Mouse (Mus musculus): ENCODE measurements around the gene Lhfpl1. TPM values are rescaled to one million over a fixed set of nuclear protein-coding genes. Genes with fewer than 3 reads are reported as not detected.

Lhfpl1 gene
- polyA plus RNA-seq (2012; ENCODE audit: low replicate concordance) = not detected in 2 replicates

DNA sequence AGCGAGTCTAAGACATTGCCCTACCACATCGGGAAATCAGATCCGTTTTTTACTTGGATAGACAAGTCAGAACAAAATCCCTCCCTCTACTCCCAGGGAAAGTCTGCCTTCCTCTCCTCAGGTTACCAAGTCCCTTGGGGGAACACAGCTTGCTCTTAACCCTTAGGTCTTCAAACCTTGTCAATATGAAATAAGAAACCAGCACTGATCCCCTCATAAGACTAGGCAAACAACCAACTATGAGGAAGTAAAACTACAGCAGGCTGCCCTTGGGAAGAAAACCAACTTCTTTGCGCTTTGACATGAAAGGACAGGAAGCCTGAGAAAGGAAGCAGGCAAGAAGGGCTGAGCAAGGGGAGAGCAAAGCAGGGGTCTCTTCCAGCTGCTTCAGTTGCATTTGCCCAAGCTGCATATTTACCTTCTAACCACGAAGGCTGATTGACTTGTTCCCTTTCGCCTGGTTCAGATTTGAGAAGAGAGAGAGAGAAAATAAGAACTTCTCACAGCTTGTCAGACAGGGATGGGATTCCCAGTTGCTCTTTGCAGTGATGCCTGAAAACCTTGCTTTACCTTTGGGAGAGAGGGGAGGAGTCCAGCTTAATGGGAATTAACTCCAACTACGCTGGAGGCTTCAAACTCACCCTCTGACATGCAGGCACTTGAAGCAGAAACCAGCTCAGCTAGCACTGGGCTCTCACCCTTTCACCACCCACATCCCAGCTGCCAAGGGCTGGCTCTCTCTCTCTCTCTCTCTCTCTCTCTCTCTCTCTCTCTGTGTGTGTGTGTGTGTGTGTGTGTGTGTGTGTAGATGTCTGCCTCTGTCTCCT, at the start of gene Lhfpl1:
TSS of gene Lhfpl1 (minus strand) at position 713 of the 827 bp plus-strand sequence.

Other genes with a start within 250 kb of the Lhfpl1 start
- gene Amot, start 156.1 kb upstream of the Lhfpl1 start, polyA plus RNA-seq (2012; ENCODE audit: low replicate concordance) = 0.58 and 1.1 TPM in 2 replicates